Mouse (Mus musculus) MEL (cell line): ENCODE measurements at regions not wholly inside any gene's neighbourhood (a gene's known extent, or its start where the extent isn't known, plus 50 kb on each side); places are given as distances from the start of the nearest gene placed in this dataset.

Source experiments
- DNase-seq: peaks from one replicate; pipeline ENCODE4 v3.0.0; 2011; ENCODE audit warnings: low read depth, low spot score
- H3K27ac ChIP-seq: 2 replicates; pipeline ENCODE4 v1.5.1; 2012; ENCODE audit warnings: low read depth, mild to moderate bottlenecking, control low read depth, low read length, moderate library complexity; ENCODE audit not compliant: control insufficient read depth
- H3K27me3 ChIP-seq, 2 experiments: fragments of 150-350 bp in 1 of 2; sonication (generic) in 1 of 2; 2 replicates each; pipeline ENCODE4 v1.6.1; 2012; ENCODE audit warnings: low read length in 2 of 2, mild to moderate bottlenecking in 2 of 2, improper control_type of control experiment in 1 of 2, moderate library complexity in 1 of 2; ENCODE audit not compliant: insufficient read depth in 2 of 2, control insufficient read depth in 1 of 2
- H3K36me3 ChIP-seq, 2 experiments: 2 replicates each; pipeline ENCODE4 v1.6.1; 2012 to 2014; ENCODE audit warnings: low read length in 2 of 2, improper control_type of control experiment in 1 of 2, inconsistent platforms in 1 of 2, mild to moderate bottlenecking in 1 of 2; ENCODE audit not compliant: insufficient read depth in 2 of 2, control insufficient read depth in 1 of 2
- H3K4me1 ChIP-seq, 2 experiments: fragments of 150-350 bp in 1 of 2; sonication (generic) in 1 of 2; 2 replicates each; pipeline ENCODE4 v1.6.1; 2012; ENCODE audit warnings: low read length in 2 of 2, improper control_type of control experiment in 1 of 2, mild to moderate bottlenecking in 1 of 2; ENCODE audit not compliant: insufficient read depth in 2 of 2, control insufficient read depth in 1 of 2
- H3K4me3 ChIP-seq, 2 experiments: fragments of 150-350 bp in 1 of 2; sonication (generic) in 1 of 2; 2 replicates each; pipeline ENCODE4 v1.5.1; 2012; ENCODE audit warnings: low read depth in 2 of 2, low read length in 2 of 2, mild to moderate bottlenecking in 2 of 2, moderate library complexity in 2 of 2, control low read depth in 1 of 2, improper control_type of control experiment in 1 of 2; ENCODE audit not compliant: control insufficient read depth in 1 of 2, insufficient read depth in 1 of 2
- H3K79me2 ChIP-seq: 2 replicates; pipeline ENCODE4 v1.6.1; 2012; ENCODE audit warnings: mild to moderate bottlenecking, low read length, moderate library complexity; ENCODE audit not compliant: control insufficient read depth, poor library complexity, insufficient read depth
- H3K9ac ChIP-seq: 2 replicates; pipeline ENCODE4 v1.6.1; 2012; ENCODE audit warnings: low read depth, mild to moderate bottlenecking, control low read depth, low read length, moderate library complexity; ENCODE audit not compliant: control insufficient read depth, poor library complexity, severe bottlenecking
- H3K9me3 ChIP-seq: fragments of 150-350 bp; sonication (generic); replicated peaks from 2 replicates; pipeline ENCODE4 v1.6.1; 2012; ENCODE audit warnings: mild to moderate bottlenecking, low read length, improper control_type of control experiment, moderate library complexity; ENCODE audit not compliant: insufficient read depth
- BHLHE40 ChIP-seq: IDR thresholded peaks from 2 replicates; pipeline ENCODE4 v1.6.1; 2012; ENCODE audit warnings: low read depth, mild to moderate bottlenecking, inconsistent platforms, low read length, improper control_type of control experiment, borderline replicate concordance
- CHD1 ChIP-seq: IDR thresholded peaks from 2 replicates; pipeline ENCODE4 v1.6.1; 2012; ENCODE audit warnings: low read depth, mild to moderate bottlenecking, inconsistent platforms, low read length, improper control_type of control experiment
- CTCF ChIP-seq, 3 experiments: IDR thresholded peaks in 2 of 3; conservative IDR thresholded peaks in 1 of 3; 2 replicates each; pipeline ENCODE4 v1.5.1; 2011 to 2012; ENCODE audit warnings: low read length in 3 of 3, low read depth in 2 of 3, mild to moderate bottlenecking in 2 of 3, improper control_type of control experiment in 1 of 3, inconsistent platforms in 1 of 3, mixed read lengths in 1 of 3, moderate library complexity in 1 of 3; ENCODE audit not compliant: control insufficient read depth in 1 of 3, insufficient read depth in 1 of 3, poor library complexity in 1 of 3, severe bottlenecking in 1 of 3
- E2F4 ChIP-seq: IDR thresholded peaks from 2 replicates; pipeline ENCODE4 v1.6.1; 2011; ENCODE audit warnings: low read depth, low read length, improper control_type of control experiment, borderline replicate concordance
- ELF1 ChIP-seq: IDR thresholded peaks from 2 replicates; pipeline ENCODE4 v1.6.1; 2014; ENCODE audit warnings: low read depth, mild to moderate bottlenecking, inconsistent platforms, low read length, improper control_type of control experiment, moderate library complexity
- GATA1 ChIP-seq: IDR thresholded peaks from 2 replicates; pipeline ENCODE4 v1.6.1; 2011; ENCODE audit warnings: low read depth, low read length, improper control_type of control experiment
- HCFC1 ChIP-seq: IDR thresholded peaks from 2 replicates; pipeline ENCODE4 v1.6.1; 2012; ENCODE audit warnings: low read depth, mild to moderate bottlenecking, inconsistent platforms, low read length, improper control_type of control experiment, moderate library complexity
- JUND ChIP-seq: IDR thresholded peaks from 2 replicates; pipeline ENCODE4 v1.6.1; 2011; ENCODE audit warnings: low read depth, mild to moderate bottlenecking, improper control_type of control experiment, low read length
- KAT2A ChIP-seq: conservative IDR thresholded peaks from 2 replicates; pipeline ENCODE4 v1.6.1; 2012; ENCODE audit warnings: low read depth, low read length, improper control_type of control experiment, inconsistent platforms
- MAFK ChIP-seq: IDR thresholded peaks from 2 replicates; pipeline ENCODE4 v1.6.1; 2011; ENCODE audit warnings: low read depth, mild to moderate bottlenecking, low read length, improper control_type of control experiment, borderline replicate concordance
- MAZ ChIP-seq: IDR thresholded peaks from 2 replicates; pipeline ENCODE4 v1.6.1; 2012; ENCODE audit warnings: low read depth, mild to moderate bottlenecking, inconsistent platforms, low read length, improper control_type of control experiment
- MEF2A ChIP-seq: IDR thresholded peaks from 2 replicates; pipeline ENCODE4 v1.6.1; 2014; ENCODE audit warnings: low read depth, mild to moderate bottlenecking, inconsistent platforms, low read length, improper control_type of control experiment; ENCODE audit not compliant: poor library complexity, insufficient replicate concordance, severe bottlenecking; ENCODE audit errors: extremely low read depth
- MXI1 ChIP-seq: IDR thresholded peaks from 2 replicates; pipeline ENCODE4 v1.6.1; 2011; ENCODE audit warnings: mild to moderate bottlenecking, low read depth, low read length, improper control_type of control experiment
- NELFE ChIP-seq: IDR thresholded peaks from 2 replicates; pipeline ENCODE4 v1.6.1; 2011; ENCODE audit warnings: low read depth, low read length, improper control_type of control experiment
- NRF1 ChIP-seq: IDR thresholded peaks from 2 replicates; pipeline ENCODE4 v1.6.1; 2014; ENCODE audit warnings: low read depth, mild to moderate bottlenecking, inconsistent platforms, low read length, improper control_type of control experiment, moderate library complexity; ENCODE audit not compliant: poor library complexity, insufficient read depth, severe bottlenecking
- POLR2A ChIP-seq, 2 experiments: IDR thresholded peaks; 2 replicates each; pipeline ENCODE4 v1.6.1; 2011 to 2012; ENCODE audit warnings: low read length in 2 of 2, mild to moderate bottlenecking in 2 of 2, control low read depth in 1 of 2, improper control_type of control experiment in 1 of 2, low read depth in 1 of 2, moderate library complexity in 1 of 2; ENCODE audit not compliant: control insufficient read depth in 1 of 2, insufficient read depth in 1 of 2, poor library complexity in 1 of 2
- RCOR1 ChIP-seq: IDR thresholded peaks from 2 replicates; pipeline ENCODE4 v1.6.1; 2012; ENCODE audit warnings: low read depth, mild to moderate bottlenecking, inconsistent platforms, low read length, improper control_type of control experiment
- SMC3 ChIP-seq: IDR thresholded peaks from 2 replicates; pipeline ENCODE4 v1.6.1; 2011; ENCODE audit warnings: low read depth, low read length, improper control_type of control experiment
- TAL1 ChIP-seq: IDR thresholded peaks from 2 replicates; pipeline ENCODE4 v1.6.1; 2012; ENCODE audit warnings: mild to moderate bottlenecking, inconsistent platforms, low read length, moderate library complexity, mixed read lengths
- TCF12 ChIP-seq: IDR thresholded peaks from 2 replicates; pipeline ENCODE4 v1.6.1; 2014; ENCODE audit warnings: low read depth, mild to moderate bottlenecking, inconsistent platforms, low read length, improper control_type of control experiment, moderate library complexity
- USF1 ChIP-seq: IDR thresholded peaks from 2 replicates; pipeline ENCODE4 v1.6.1; 2014; ENCODE audit warnings: low read depth, mild to moderate bottlenecking, inconsistent platforms, low read length, improper control_type of control experiment, moderate library complexity
- ZC3H11A ChIP-seq: IDR thresholded peaks from 2 replicates; pipeline ENCODE4 v1.6.1; 2012; ENCODE audit warnings: low read depth, mild to moderate bottlenecking, inconsistent platforms, low read length, improper control_type of control experiment
- ZMIZ1 ChIP-seq: IDR thresholded peaks from 2 replicates; pipeline ENCODE4 v1.6.1; 2012; ENCODE audit warnings: low read depth, mild to moderate bottlenecking, inconsistent platforms, low read length, improper control_type of control experiment, moderate library complexity
- ZNF384 ChIP-seq: IDR thresholded peaks from 2 replicates; pipeline ENCODE4 v1.6.1; 2012; ENCODE audit warnings: low read depth, mild to moderate bottlenecking, inconsistent platforms, low read length, improper control_type of control experiment

DNA sequence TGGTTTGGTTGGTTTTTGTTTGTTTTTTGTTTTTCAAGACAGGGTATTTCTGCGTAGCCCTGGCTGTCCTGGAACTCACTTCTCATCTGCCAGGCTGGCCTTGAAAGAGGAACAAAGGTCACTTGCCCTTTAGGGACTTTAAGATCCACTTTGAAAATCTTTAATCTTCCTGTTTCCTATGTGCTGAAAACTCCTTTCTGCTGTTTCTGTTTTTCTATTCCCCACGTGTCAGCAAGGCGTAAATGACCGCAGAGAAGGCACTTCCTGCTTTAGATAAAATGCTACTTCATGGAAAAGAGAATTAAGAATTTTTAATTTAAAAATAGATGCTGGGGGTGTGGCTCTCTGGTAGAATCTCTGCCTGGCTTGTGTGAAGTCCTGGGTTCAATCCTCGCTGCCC, 98.9 kb upstream of the Foxn2 start:
- Histone ChIP-seq H3K9ac (no peak overlapping the region), H3K9me3 (no peaks in the 10 kb centered on the region), H3K4me3 (no peak overlapping the region), H3K27me3 (no peaks in the 10 kb centered on the region; a peak in 1 of 4 replicates), H3K79me2 (no peaks in the 10 kb centered on the region), H3K4me1 (no peaks in the 10 kb centered on the region), H3K27ac (no peak overlapping the region), H3K36me3 (no peaks in the 10 kb centered on the region)
- DNase-seq: no peak
- TF ChIP-seq HCFC1 (no peak), MXI1 (0 out of 2 replicates have a peak, but pooled peaks have one; percentile 24)

DNA sequence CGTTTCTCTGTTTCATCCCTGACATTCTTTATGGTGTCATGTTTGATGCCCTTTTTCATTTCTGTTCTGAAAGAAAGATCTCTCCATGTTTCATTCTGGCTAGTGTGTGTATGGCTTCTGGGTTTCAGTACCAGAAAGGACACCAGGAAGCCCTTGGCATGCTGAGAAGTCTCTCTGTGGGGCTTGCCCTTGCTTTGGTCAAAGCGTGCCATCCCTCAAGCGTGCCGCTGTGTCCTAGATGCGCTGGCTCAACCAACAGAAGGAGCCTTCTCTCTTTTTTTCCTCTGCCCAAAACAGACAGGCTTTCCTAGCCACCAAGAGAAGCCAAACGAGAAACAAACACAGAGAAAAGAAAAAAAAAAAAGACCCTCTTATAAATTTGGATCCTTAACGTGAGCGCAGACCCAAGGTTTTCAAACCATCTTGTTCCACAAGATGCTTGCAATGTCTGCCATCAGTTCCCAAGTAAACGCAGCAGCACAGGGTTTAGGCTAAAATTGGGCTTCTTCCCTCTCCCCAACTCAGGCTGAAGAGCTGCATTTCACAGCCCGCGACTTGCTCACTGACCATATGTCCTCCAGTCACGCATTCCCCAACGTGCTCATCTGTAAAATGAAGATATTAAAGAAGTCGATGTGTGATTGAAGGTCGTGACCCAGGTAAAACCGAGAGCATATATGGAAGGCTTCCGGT, 97.3 kb upstream of the Foxn2 start:
- H3K27me3 ChIP-seq: no peaks in the 10 kb centered on the region; a peak in 1 of 4 replicates
- DNase-seq: no peak
- TF ChIP-seq NRF1: no peak
- no peak for TF ChIP-seq BHLHE40
- no peak for TF ChIP-seq ZMIZ1
- TF ChIP-seq MEF2A: no peak
- no peak for TF ChIP-seq MAZ
- no peak for TF ChIP-seq GATA1
- no peak for TF ChIP-seq USF1
- TF ChIP-seq TAL1: no peak
- no peak for TF ChIP-seq JUND
- no peak for TF ChIP-seq CHD1
- TF ChIP-seq POLR2A (IDR thresholded peaks at IDR 0.05; ENCODE audit: control insufficient read depth in 1 of 2, insufficient read depth in 1 of 2, low read depth in 1 of 2, low read length in 2 of 2, poor library complexity in 1 of 2): no peak
- no peak for TF ChIP-seq TCF12
- no peaks in the 10 kb centered on the region for H3K9me3 ChIP-seq
- H3K4me3 ChIP-seq: no peak overlapping the region
- no peaks in the 10 kb centered on the region for H3K79me2 ChIP-seq
- no peaks in the 10 kb centered on the region for H3K36me3 ChIP-seq
- no peak overlapping the region for H3K9ac ChIP-seq
- no peaks in the 10 kb centered on the region for H3K4me1 ChIP-seq
- H3K27ac ChIP-seq: no peak overlapping the region

- Histone ChIP-seq H3K79me2 (no peaks in the 10 kb centered on the region), H3K36me3 (no peaks in the 10 kb centered on the region), H3K4me1 (no peaks in the 10 kb centered on the region), H3K9me3 (no peaks in the 10 kb centered on the region), H3K27ac (no peak overlapping the region), H3K4me3 (no peak overlapping the region), H3K9ac (no peak overlapping the region), H3K27me3 (no peaks in the 10 kb centered on the region; a peak in 1 of 4 replicates)
- no peak for TF ChIP-seq GATA1
- TF ChIP-seq ZNF384: no peak
- TF ChIP-seq RCOR1: no peak
- TF ChIP-seq USF1: no peak
- TF ChIP-seq E2F4: no peak
- no peak for TF ChIP-seq BHLHE40
- no peak for TF ChIP-seq NELFE
- no peak for TF ChIP-seq MAFK
- no peak for TF ChIP-seq MAZ
- TF ChIP-seq ZC3H11A: no peak
- TF ChIP-seq KAT2A: no peak
- no peak for TF ChIP-seq MEF2A
- no peak for TF ChIP-seq SMC3
- no peak for TF ChIP-seq ELF1
- TF ChIP-seq CTCF (IDR thresholded peaks at IDR 0.05 in 2 of 3, conservative IDR thresholded peaks at IDR 0.05 in 1 of 3; ENCODE audit: control insufficient read depth in 1 of 3, insufficient read depth in 1 of 3, low read depth in 2 of 3, low read length in 3 of 3, poor library complexity in 1 of 3, severe bottlenecking in 1 of 3): no peak
- DNase-seq: no peak
Observed at GRCm38 (mm10) chr17:88345433-88345832, 95.1 kb upstream of the Foxn2 start.
